Mouse (Mus musculus) erythroblast, embryonic 14.5 days (primary cell): ENCODE measurements around the gene Igsf9.

Experiments used
- GATA1 ChIP-seq: IDR thresholded peaks from 2 replicates; pipeline ENCODE4 v1.6.1; 2012; ENCODE audit warnings: low read length, inconsistent platforms, mixed read lengths
- TAL1 ChIP-seq: IDR thresholded peaks from 3 replicates; pipeline ENCODE4 v1.6.1; 2012; ENCODE audit warnings: low read length, inconsistent platforms, mixed read lengths

DNA sequence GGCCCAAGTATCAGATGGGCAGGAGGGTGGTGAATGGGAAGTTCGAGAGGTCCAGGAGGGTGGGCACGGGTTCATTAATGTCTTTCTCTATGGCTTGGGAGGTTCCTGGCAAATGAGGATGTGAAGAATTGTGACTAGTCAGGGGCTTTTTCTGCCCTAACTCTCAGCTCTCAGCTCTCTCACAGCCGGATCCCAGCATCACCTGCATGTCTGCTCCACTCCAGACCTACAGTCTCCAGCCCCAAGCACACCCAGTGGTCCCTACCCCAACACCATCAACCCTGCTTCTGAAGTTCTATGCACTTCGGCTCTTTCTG, 32.6 kb downstream of the Igsf9 start:
- TF ChIP-seq TAL1 (no peak), GATA1 (no peak)
